Mouse (Mus musculus) myocyte (in vitro differentiated cells): ENCODE measurements around the gene Mvp. TPM values are rescaled to one million over a fixed set of nuclear protein-coding genes. Genes with fewer than 3 reads are reported as not detected.

Experiments used
- H3K27me3 ChIP-seq: one replicate; pipeline ENCODE4 v1.6.1; 2011; ENCODE audit not compliant: control insufficient read depth, insufficient read depth, insufficient read length
- H3K36me3 ChIP-seq: one replicate; pipeline ENCODE4 v1.6.1; 2011; ENCODE audit not compliant: control insufficient read depth, insufficient read depth
- H3K4me2 ChIP-seq: one replicate; pipeline ENCODE4 v1.6.1; 2011; ENCODE audit warnings: low read depth, control low read depth
- H3K4me3 ChIP-seq: one replicate; pipeline ENCODE4 v1.5.1; 2011; ENCODE audit warnings: mild to moderate bottlenecking, control low read depth, moderate library complexity
- H3K79me2 ChIP-seq: one replicate; pipeline ENCODE4 v1.6.1; 2011; ENCODE audit not compliant: control insufficient read depth, insufficient read depth
- H3ac ChIP-seq: one replicate; pipeline ENCODE4 v1.6.1; 2011; ENCODE audit not compliant: control insufficient read depth, insufficient read length
- CEBPB ChIP-seq: IDR thresholded peaks from 2 replicates; pipeline ENCODE4 v1.6.1; 2011; ENCODE audit warnings: mild to moderate bottlenecking, moderate library complexity; ENCODE audit not compliant: poor library complexity, insufficient read depth, severe bottlenecking
- E2F4 ChIP-seq: IDR thresholded peaks from one replicate; pipeline ENCODE4 v1.6.1; 2011; ENCODE audit warnings: mild to moderate bottlenecking, control low read depth, moderate library complexity; ENCODE audit not compliant: insufficient read depth
- MAX ChIP-seq: IDR thresholded peaks from one replicate; pipeline ENCODE4 v1.6.1; 2011; ENCODE audit warnings: low read depth, mild to moderate bottlenecking, control low read depth
- MYOD1 ChIP-seq, 3 experiments: IDR thresholded peaks; one replicate each; pipeline ENCODE4 v1.6.1; 2011; ENCODE audit warnings: control low read depth in 2 of 3, low read depth in 2 of 3, mild to moderate bottlenecking in 2 of 3, moderate library complexity in 1 of 3; ENCODE audit not compliant: insufficient read length in 2 of 3, control insufficient read depth in 1 of 3
- MYOG ChIP-seq, 3 experiments: IDR thresholded peaks; one replicate each; pipeline ENCODE4 v1.6.1; 2011; ENCODE audit warnings: control low read depth in 2 of 3, low read depth in 2 of 3, mild to moderate bottlenecking in 2 of 3; ENCODE audit not compliant: insufficient read length in 2 of 3, control insufficient read depth in 1 of 3, insufficient read depth in 1 of 3
- POLR2A ChIP-seq: IDR thresholded peaks from one replicate; pipeline ENCODE4 v1.6.1; 2011; ENCODE audit warnings: low read depth, mild to moderate bottlenecking, control low read depth, moderate library complexity; ENCODE audit not compliant: insufficient read length
- POLR2AphosphoS2 ChIP-seq: IDR thresholded peaks from one replicate; pipeline ENCODE4 v1.6.1; 2011; ENCODE audit warnings: low read depth, control low read depth; ENCODE audit not compliant: insufficient read length
- REST ChIP-seq: IDR thresholded peaks from one replicate; pipeline ENCODE4 v1.6.1; 2011; ENCODE audit warnings: mild to moderate bottlenecking, control low read depth, moderate library complexity; ENCODE audit not compliant: insufficient read depth, insufficient read length
- SRF ChIP-seq: IDR thresholded peaks from one replicate; pipeline ENCODE4 v1.6.1; 2011; ENCODE audit warnings: low read depth; ENCODE audit not compliant: control insufficient read depth, insufficient read length
- TCF12 ChIP-seq: IDR thresholded peaks from one replicate; pipeline ENCODE4 v1.6.1; 2011; ENCODE audit warnings: mild to moderate bottlenecking, control low read depth; ENCODE audit not compliant: poor library complexity, insufficient read depth, severe bottlenecking
- TCF3 ChIP-seq: IDR thresholded peaks from one replicate; pipeline ENCODE4 v1.6.1; 2011; ENCODE audit warnings: low read depth, control low read depth; ENCODE audit not compliant: insufficient read length
- USF1 ChIP-seq: IDR thresholded peaks from one replicate; pipeline ENCODE4 v1.6.1; 2011; ENCODE audit warnings: low read depth, mild to moderate bottlenecking, control low read depth, moderate library complexity
- polyA plus RNA-seq: library from polyadenylated mRNA; unstranded; fragments of >200 nt; fragmentation: generic; extraction: Trizol; gene quantifications from one replicate; pipeline ENCODE4 v1.2.1, GENCODE M21; 2012; ENCODE audit warnings: missing spikeins

Gene Mvp
- polyA plus RNA-seq, 1 experiment = 111 TPM

DNA sequence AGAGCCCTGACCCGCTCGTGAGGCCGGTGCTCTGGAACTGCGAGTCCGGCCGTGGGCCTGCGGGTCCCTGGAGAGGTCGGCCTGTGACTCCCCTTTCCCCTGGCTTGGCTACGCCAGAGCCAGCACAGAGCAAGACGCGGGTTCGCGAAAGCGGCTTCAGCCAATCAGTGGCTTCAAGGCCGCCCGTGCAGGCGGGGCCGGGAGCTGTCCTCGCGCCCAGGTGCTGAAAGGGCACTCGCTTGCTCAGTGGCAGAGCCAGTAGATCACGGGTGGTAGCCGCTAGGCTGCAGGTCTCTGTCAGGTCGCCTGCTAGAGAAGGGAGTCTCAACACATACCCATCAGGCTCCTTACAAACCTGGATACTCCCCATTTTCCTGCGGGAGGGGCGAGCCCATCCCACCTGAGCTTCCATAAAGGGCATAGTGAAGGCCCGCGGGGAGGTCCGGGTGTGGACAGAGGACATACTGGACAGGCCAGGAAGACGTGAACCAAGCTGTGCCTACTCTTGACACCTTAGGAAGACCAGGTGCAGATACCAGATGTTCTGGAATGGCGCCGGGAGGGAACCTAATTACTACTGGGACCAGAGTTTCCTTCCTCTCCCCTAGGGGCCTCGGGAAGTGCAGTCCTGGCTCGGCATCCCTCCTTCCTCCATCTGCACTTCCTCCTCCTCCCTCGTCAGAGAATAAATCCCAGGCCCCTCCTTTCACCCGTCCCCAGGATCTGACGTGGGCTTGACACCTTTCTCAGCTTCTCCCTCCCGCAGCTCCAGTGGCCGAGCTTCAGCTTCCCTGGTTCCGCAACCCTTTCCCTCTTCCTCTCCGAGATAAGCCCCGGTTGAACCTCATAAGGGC is 64.4 kb downstream of the Mvp start, which contains the start of gene Sez6l2:
Sez6l2 (plus strand) TSS at position 771 of the 854 bp plus-strand sequence.
- H3K4me3 ChIP-seq = no peak within 1 kb of the TSS
- no peaks in the 10 kb centered on the region for H3K79me2 ChIP-seq
- no peak for TF ChIP-seq MAX
- peak; percentile 27 for TF ChIP-seq POLR2AphosphoS2
- peak in 1 of 3 experiments; percentile 46 for TF ChIP-seq MYOG (IDR thresholded peaks at IDR 0.05; ENCODE audit: control insufficient read depth in 1 of 3, insufficient read depth in 1 of 3, insufficient read length in 2 of 3, low read depth in 2 of 3)
- no peak for TF ChIP-seq TCF12
- peak; percentile 96 for TF ChIP-seq REST
- peak; percentile 5 for TF ChIP-seq E2F4
- TF ChIP-seq MYOD1 (IDR thresholded peaks at IDR 0.05; ENCODE audit: control insufficient read depth in 1 of 3, insufficient read length in 2 of 3, low read depth in 2 of 3) = peak in 1 of 3 experiments; percentile 27
- H3ac ChIP-seq = no peak within 1 kb of the TSS
- H3K4me2 ChIP-seq = peak within 1 kb of the TSS; percentile 69
- peaks cover 3% of the 10 kb centered on the region for H3K36me3 ChIP-seq
- peaks cover 16% of the 10 kb centered on the region for H3K27me3 ChIP-seq

DNA sequence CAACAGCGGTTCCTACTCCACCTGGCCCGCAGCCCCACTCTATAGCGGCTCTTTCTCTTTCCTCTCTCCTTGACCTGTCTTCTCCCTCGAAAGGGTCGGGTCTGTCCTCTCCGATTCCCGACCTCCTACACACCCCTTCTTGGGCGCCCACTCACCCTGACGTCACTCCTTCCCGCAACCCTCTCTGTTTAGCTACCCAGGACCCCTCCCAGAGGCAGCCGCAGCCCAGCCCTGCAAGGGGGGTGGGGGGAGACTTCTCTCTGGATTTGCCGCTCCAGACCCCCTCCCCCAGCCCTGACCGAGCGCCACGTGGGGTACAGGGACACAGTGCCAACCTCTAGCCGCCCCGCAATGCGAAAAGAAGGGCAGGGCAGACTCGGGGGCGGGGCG is 65.0 kb downstream of the Mvp start, which contains the start of gene Asphd1:
Asphd1 (minus strand) TSS at position 180 of the 390 bp plus-strand sequence.
- Histone ChIP-seq H3ac (no peak within 1 kb of the TSS), H3K4me3 (no peak within 1 kb of the TSS), H3K4me2 (peak within 1 kb of the TSS; percentile 69), H3K36me3 (peaks cover 4% of the 10 kb centered on the region), H3K79me2 (no peaks in the 10 kb centered on the region), H3K27me3 (peaks cover 16% of the 10 kb centered on the region)
- TF ChIP-seq TCF3 = no peak
- TF ChIP-seq USF1 = no peak
- no peak for TF ChIP-seq SRF
- no peak for TF ChIP-seq CEBPB
- no peak for TF ChIP-seq MYOG (IDR thresholded peaks at IDR 0.05; ENCODE audit: control insufficient read depth in 1 of 3, insufficient read depth in 1 of 3, insufficient read length in 2 of 3, low read depth in 2 of 3)
- TF ChIP-seq POLR2A = no peak
- TF ChIP-seq MAX = no peak
- no peak for TF ChIP-seq POLR2AphosphoS2
- TF ChIP-seq E2F4 = no peak
- TF ChIP-seq TCF12 = no peak
- no peak for TF ChIP-seq REST
- no peak for TF ChIP-seq MYOD1 (IDR thresholded peaks at IDR 0.05; ENCODE audit: control insufficient read depth in 1 of 3, insufficient read length in 2 of 3, low read depth in 2 of 3)

DNA sequence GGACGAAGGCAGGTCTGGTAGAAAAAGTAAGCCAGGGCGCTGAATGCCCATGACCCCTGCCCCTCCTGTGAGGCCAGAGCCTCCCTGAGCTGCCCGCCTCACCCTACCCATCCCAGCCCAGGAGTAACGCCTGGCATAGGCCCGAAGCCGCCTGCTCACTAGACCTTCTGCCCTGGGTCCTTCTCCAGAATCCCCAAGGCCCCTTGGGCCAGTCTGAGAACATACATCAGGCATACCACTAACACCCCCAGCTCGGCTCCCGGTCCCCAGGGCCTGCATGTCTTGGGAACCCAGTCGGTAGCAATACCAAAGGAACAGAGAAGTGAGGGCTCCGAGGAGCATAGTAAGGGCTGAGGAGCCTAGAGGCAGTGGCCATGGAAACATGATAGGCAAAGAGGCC is 65.8 kb downstream of the Mvp start:
- H3ac ChIP-seq = no peak overlapping the region
- no peaks in the 10 kb centered on the region for H3K79me2 ChIP-seq
- peaks cover 16% of the 10 kb centered on the region for H3K27me3 ChIP-seq
- no peak for TF ChIP-seq MYOD1 (IDR thresholded peaks at IDR 0.05; ENCODE audit: control insufficient read depth in 1 of 3, insufficient read length in 2 of 3, low read depth in 2 of 3)
- no peak for TF ChIP-seq SRF
- TF ChIP-seq TCF12 = no peak
- TF ChIP-seq POLR2A = no peak
- H3K4me2 ChIP-seq = no peak overlapping the region
- no peak overlapping the region for H3K4me3 ChIP-seq
- peaks cover 4% of the 10 kb centered on the region for H3K36me3 ChIP-seq

DNA sequence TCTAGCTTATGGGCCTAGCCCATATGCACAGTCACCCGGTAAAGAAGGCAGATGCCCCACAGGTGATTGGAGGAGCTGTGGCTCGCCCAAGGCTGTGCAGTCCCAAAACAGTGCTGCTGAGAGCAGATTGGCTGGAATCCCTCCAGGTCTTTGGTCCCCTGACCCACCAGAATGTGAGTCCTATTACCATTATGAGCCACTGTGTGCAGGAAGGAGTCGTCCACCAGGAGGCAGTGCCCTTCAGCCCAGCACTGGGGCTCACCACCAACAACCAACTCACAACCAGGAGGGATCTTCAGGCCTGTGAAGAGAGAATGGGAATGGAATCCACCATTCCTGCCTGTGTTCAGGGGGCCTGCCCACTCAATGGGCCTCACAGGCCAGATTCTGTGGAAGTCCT is 67.9 kb downstream of the Mvp start:
- H3K4me2 ChIP-seq = no peak overlapping the region
- H3K4me3 ChIP-seq = no peak overlapping the region
- no peaks in the 10 kb centered on the region for H3K79me2 ChIP-seq
- H3ac ChIP-seq = no peak overlapping the region
- H3K36me3 ChIP-seq = peaks cover 4% of the 10 kb centered on the region
- TF ChIP-seq TCF12 (no peak), POLR2A (no peak), POLR2AphosphoS2 (no peak), USF1 (no peak), MYOD1 (IDR thresholded peaks at IDR 0.05; ENCODE audit: control insufficient read depth in 1 of 3, insufficient read length in 2 of 3, low read depth in 2 of 3) (no peak), MYOG (IDR thresholded peaks at IDR 0.05; ENCODE audit: control insufficient read depth in 1 of 3, insufficient read depth in 1 of 3, insufficient read length in 2 of 3, low read depth in 2 of 3) (no peak), MAX (no peak)
- H3K27me3 ChIP-seq = peaks cover 10% of the 10 kb centered on the region

DNA sequence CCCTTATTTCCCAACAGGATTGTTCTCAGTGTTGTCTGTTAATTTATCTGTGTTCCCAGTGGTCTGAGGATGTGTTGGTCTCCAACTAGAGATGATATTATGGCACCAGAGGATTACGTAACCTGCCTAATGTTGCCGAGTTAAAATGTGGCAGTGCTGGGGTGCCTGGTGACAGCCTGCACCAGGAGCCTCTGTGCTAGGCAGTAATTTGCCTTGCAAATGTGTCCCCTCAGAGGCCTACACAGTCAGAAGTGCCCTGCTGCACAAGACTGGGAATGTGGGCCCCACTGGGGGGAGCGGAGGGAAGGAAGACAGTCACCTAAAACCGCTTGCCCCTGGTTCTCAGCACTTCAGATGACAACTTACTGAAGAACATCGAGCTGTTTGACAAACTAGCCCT is 72.6 kb downstream of the Mvp start:
- H3ac ChIP-seq = no peak overlapping the region
- peaks cover 9% of the 10 kb centered on the region for H3K36me3 ChIP-seq
- TF ChIP-seq TCF3 = no peak
- no peak for TF ChIP-seq MYOD1 (IDR thresholded peaks at IDR 0.05; ENCODE audit: control insufficient read depth in 1 of 3, insufficient read length in 2 of 3, low read depth in 2 of 3)
- no peak for TF ChIP-seq MYOG (IDR thresholded peaks at IDR 0.05; ENCODE audit: control insufficient read depth in 1 of 3, insufficient read depth in 1 of 3, insufficient read length in 2 of 3, low read depth in 2 of 3)
- no peak for TF ChIP-seq TCF12
- H3K79me2 ChIP-seq = no peaks in the 10 kb centered on the region
- no peak overlapping the region for H3K4me3 ChIP-seq
- H3K27me3 ChIP-seq = no peaks in the 10 kb centered on the region
- no peak overlapping the region for H3K4me2 ChIP-seq
